Comparison of ENCODE assay signal across 8 mouse cellular contexts in the genomic region with DNA sequence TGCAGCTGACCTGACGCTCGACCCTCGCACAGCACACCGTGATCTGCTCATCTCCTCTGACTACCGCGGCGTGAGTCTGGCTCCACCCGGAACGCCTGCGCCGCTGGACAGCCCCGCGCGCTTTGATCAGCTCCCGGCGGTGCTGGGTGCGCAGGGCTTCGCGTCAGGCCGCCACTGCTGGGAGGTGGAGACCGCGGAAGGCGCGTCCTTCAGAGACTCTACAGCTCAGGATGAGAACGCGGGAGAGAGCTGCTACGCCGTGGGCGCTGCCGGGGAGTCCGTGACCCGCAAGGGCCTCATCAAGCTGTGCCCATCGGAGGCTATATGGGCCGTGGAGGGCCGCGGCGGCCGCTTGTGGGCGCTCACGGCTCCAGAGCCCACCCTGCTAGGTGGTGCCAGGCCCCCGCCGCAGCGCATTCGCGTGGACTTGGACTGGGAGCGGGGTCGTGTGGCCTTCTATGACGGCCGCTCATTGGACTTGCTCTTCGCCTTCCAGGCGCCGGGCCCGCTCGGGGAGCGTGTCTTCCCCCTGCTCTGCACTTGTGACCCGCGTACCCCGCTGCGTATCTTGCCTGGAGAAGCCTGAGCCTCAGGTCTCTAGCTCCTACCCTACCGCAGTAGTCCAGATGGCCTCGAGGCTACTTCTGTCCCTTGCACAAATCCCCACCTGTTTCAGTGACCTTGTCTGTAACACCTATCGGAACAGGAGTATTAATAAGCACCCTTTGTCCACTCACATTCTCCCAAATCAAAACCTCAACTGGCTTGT. TPM values are rescaled to one million over a fixed set of nuclear protein-coding genes. Genes with fewer than 3 reads are reported as not detected.
DNase-seq lines count a peak whose midpoint lies in the region; ATAC-seq and TF ChIP-seq lines count a peak whose summit lies in the region.

No protein-coding gene starts in this region.

- peak overlapping the region; percentile 78 for H3K27ac ChIP-seq in embryonic facial prominence, embryonic 10.5 days (replicated peaks)
- H3K27ac ChIP-seq in heart, adult 2 months = peak overlapping the region; percentile 72
- no peak overlapping the region for H3K27ac ChIP-seq in liver, adult 2 months (replicated peaks; ENCODE audit: insufficient read depth, low read depth, low read length)
- H3K27ac ChIP-seq in neural tube, embryonic 11.5 days (ENCODE audit: low read depth, low read length) = peak overlapping the region; percentile 11; the same call in 1 of the 2 replicates

- intact Hi-C loops in heart, adult 2 months (cut with DNase I) = no loop called here

- WGBS in embryonic facial prominence, embryonic 10.5 days = under 1% methylated on average over 62 of the region's 62 CpGs
- 1% methylated on average over 62 of the region's 62 CpGs for WGBS in heart, adult 2 months
- WGBS in liver, adult 2 months = 43% methylated on average over 55 of the region's 62 CpGs
- WGBS in neural tube, embryonic 11.5 days = 2% methylated on average over 62 of the region's 62 CpGs

- peak overlapping the region; percentile 61 for H3K4me3 ChIP-seq in embryonic facial prominence, embryonic 10.5 days
- H3K4me3 ChIP-seq in heart, adult 2 months = peak overlapping the region; percentile 78
- peak overlapping the region; percentile 46 for H3K4me3 ChIP-seq in liver, adult 2 months (ENCODE audit: insufficient read depth, low read depth, low read length)
- H3K4me3 ChIP-seq in neural tube, embryonic 11.5 days (ENCODE audit: low read depth, low read length) = peak overlapping the region; percentile 37

- no peaks in the 10 kb centered on the region for H3K79me2 ChIP-seq in heart, adult 2 months (replicated peaks; ENCODE audit: control insufficient read depth, insufficient read depth, low read length)
- H3K79me2 ChIP-seq in liver, adult 2 months (ENCODE audit: control insufficient read depth, insufficient read depth, low read length) = peaks cover 5% of the 10 kb centered on the region; the same call in 1 of the 2 replicates

- peaks cover 72% of the 10 kb centered on the region for H3K27me3 ChIP-seq in embryonic facial prominence, embryonic 10.5 days (replicated peaks; ENCODE audit: low read depth, poor library complexity, severe bottlenecking)
- H3K27me3 ChIP-seq in heart, adult 2 months (ENCODE audit: control insufficient read depth, insufficient read depth, low read length) = no peaks in the 10 kb centered on the region
- no peaks in the 10 kb centered on the region for H3K27me3 ChIP-seq in liver, adult 2 months (ENCODE audit: control insufficient read depth, insufficient read depth, low read length)
- H3K27me3 ChIP-seq in neural tube, embryonic 11.5 days (ENCODE audit: control insufficient read depth, insufficient read depth, low read length) = peaks cover 30% of the 10 kb centered on the region

- H3K9me3 ChIP-seq in embryonic facial prominence, embryonic 10.5 days = no peaks in the 10 kb centered on the region
- no peaks in the 10 kb centered on the region for H3K9me3 ChIP-seq in neural tube, embryonic 11.5 days (ENCODE audit: control insufficient read depth, low read length)

- no peak for TF ChIP-seq EP300 in heart, adult 2 months (IDR thresholded peaks at IDR 0.05; ENCODE audit: insufficient read depth, low read depth, low read length)

- TF ChIP-seq POLR2A in heart, adult 2 months (IDR thresholded peaks at IDR 0.05; ENCODE audit: insufficient read depth, low read depth, low read length) = no peak; the same call in 1 of the 2 replicates
- TF ChIP-seq POLR2A in liver, adult 2 months (IDR thresholded peaks at IDR 0.05; ENCODE audit: extremely low read depth, insufficient read depth, low read length) = no peak

- H3K4me2 ChIP-seq in neural tube, embryonic 11.5 days (ENCODE audit: low read depth) = peak overlapping the region; percentile 80

- peaks cover 14% of the 10 kb centered on the region for H3K36me3 ChIP-seq in embryonic facial prominence, embryonic 10.5 days (replicated peaks)
- H3K36me3 ChIP-seq in heart, adult 2 months (ENCODE audit: control insufficient read depth, insufficient read depth, low read length) = peaks cover 2% of the 10 kb centered on the region; the same call in 1 of the 2 replicates
- peaks cover 4% of the 10 kb centered on the region; the same call in 1 of the 2 replicates for H3K36me3 ChIP-seq in liver, adult 2 months (ENCODE audit: control insufficient read depth, insufficient read depth, low read length)
- peaks cover 2% of the 10 kb centered on the region; the same call in 1 of the 2 replicates for H3K36me3 ChIP-seq in neural tube, embryonic 11.5 days (ENCODE audit: control insufficient read depth, insufficient read depth, low read length)

- H3K9ac ChIP-seq in heart, adult 2 months (ENCODE audit: low read depth, low read length) = peak overlapping the region; percentile 74
- H3K9ac ChIP-seq in liver, adult 2 months (ENCODE audit: low read depth, low read length) = peak overlapping the region; percentile 45
- peak overlapping the region; percentile 85 for H3K9ac ChIP-seq in neural tube, embryonic 11.5 days (ENCODE audit: low read length)

- H3K4me1 ChIP-seq in embryonic facial prominence, embryonic 10.5 days = peaks cover 41% of the 10 kb centered on the region
- H3K4me1 ChIP-seq in heart, adult 2 months (ENCODE audit: control insufficient read depth, insufficient read depth, low read length) = peaks cover 5% of the 10 kb centered on the region
- peaks cover 5% of the 10 kb centered on the region for H3K4me1 ChIP-seq in liver, adult 2 months (ENCODE audit: control insufficient read depth, insufficient read depth, low read length)
- H3K4me1 ChIP-seq in neural tube, embryonic 11.5 days (ENCODE audit: control insufficient read depth, insufficient read depth, low read length) = peaks cover 17% of the 10 kb centered on the region; the same call in 1 of the 2 replicates

- peak; percentile 48 for DNase-seq in CD4-positive helper T cell, adult 2 months (ENCODE audit: low read depth, low spot score)
- DNase-seq in adrenal gland, adult 8-10 months = peak; percentile 55
- peak; percentile 76 for DNase-seq in embryonic facial prominence, embryonic 10.5 days (ENCODE audit: low spot score)
- DNase-seq in heart, adult 2 months = peak; percentile 67 to 79
- DNase-seq in kidney, adult 18-20 months = peak; percentile 68
- DNase-seq in liver, adult 2 months (ENCODE audit: extremely low read depth, low read depth, low spot score) = no peak
- peak; percentile 79 for DNase-seq in neural tube, embryonic 11.5 days (ENCODE audit: low spot score)
- DNase-seq in urinary bladder, postnatal 25 days (ENCODE audit: low spot score) = peak; percentile 38

- peak; percentile 64 for TF ChIP-seq CTCF in heart, adult 2 months (IDR thresholded peaks at IDR 0.05)
- TF ChIP-seq CTCF in liver, adult 2 months (IDR thresholded peaks at IDR 0.05; ENCODE audit: low read depth, low read length) = no peak

- ATAC-seq in neural tube, embryonic 11.5 days (ENCODE audit: insufficient read depth, low FRiP score, low TSS enrichment) = peak; percentile 54

RNA-seq across cellular contexts. Expression of gene Ppp1r11, which starts 4.3 kb away (rescaled TPM):
- 100 to 1,000 TPM in 1 of 4 experiments, 10 to 100 TPM in 3; 74.5 to 104 (median 81.9) TPM for total RNA-seq in adrenal gland, adult 8-10 months (2022)
- polyA plus RNA-seq in embryonic facial prominence, embryonic 10.5 days (2016; fragmentation: Nextera tagmentation; extraction: Ambion mirVana) = 151 and 153 TPM in 2 replicates
- 100 to 1,000 TPM in 1 of 2 experiments, 10 to 100 TPM in 1; 92.4 to 108 TPM for total RNA-seq in heart, adult 2 months (2021)
- polyA plus RNA-seq in heart, adult 2 months (2012; rRNA removed) = 56.8 and 70.8 TPM in 2 replicates
- 24.2 and 26.6 TPM in 2 replicates for total RNA-seq in liver, adult 2 months (2014; rRNA removed)
- 36.8 and 37.7 TPM in 2 replicates for polyA plus RNA-seq in liver, adult 2 months (2012; rRNA removed)
- polyA plus RNA-seq in neural tube, embryonic 11.5 days (2014; fragmentation: Nextera tagmentation; extraction: Ambion mirVana) = 151 and 162 TPM in 2 replicates

RNA-seq across cellular contexts. Expression of gene Rnf39, which starts 4.5 kb away (rescaled TPM):
- under 1 TPM in 3 of 4 experiments, not detected in 1; 0.15 to 0.51 (median 0.17) TPM for total RNA-seq in adrenal gland, adult 8-10 months (2022)
- not detected in 2 replicates for polyA plus RNA-seq in embryonic facial prominence, embryonic 10.5 days (2016; fragmentation: Nextera tagmentation; extraction: Ambion mirVana)
- under 1 TPM; 0.77 to 0.81 TPM for total RNA-seq in heart, adult 2 months (2021)
- 0.64 and 1.00 TPM in 2 replicates for polyA plus RNA-seq in heart, adult 2 months (2012; rRNA removed)
- total RNA-seq in liver, adult 2 months (2014; rRNA removed) = 3.5 and 4.4 TPM in 2 replicates
- polyA plus RNA-seq in liver, adult 2 months (2012; rRNA removed) = 8.8 and 11.9 TPM in 2 replicates
- polyA plus RNA-seq in neural tube, embryonic 11.5 days (2014; fragmentation: Nextera tagmentation; extraction: Ambion mirVana) = 0.93 and 1.1 TPM in 2 replicates

RNA-seq across cellular contexts. Expression of gene Znrd1, which starts 11.1 kb away (rescaled TPM):
- 10 to 100 TPM; 39.0 to 48.4 (median 43.6) TPM for total RNA-seq in adrenal gland, adult 8-10 months (2022)
- polyA plus RNA-seq in embryonic facial prominence, embryonic 10.5 days (2016; fragmentation: Nextera tagmentation; extraction: Ambion mirVana) = 95.1 and 100 TPM in 2 replicates
- total RNA-seq in heart, adult 2 months (2021) = 10 to 100 TPM; 25.9 to 29.0 TPM
- 19.8 and 26.2 TPM in 2 replicates for polyA plus RNA-seq in heart, adult 2 months (2012; rRNA removed)
- 14.2 and 14.8 TPM in 2 replicates for total RNA-seq in liver, adult 2 months (2014; rRNA removed)
- polyA plus RNA-seq in liver, adult 2 months (2012; rRNA removed) = 12.3 and 13.7 TPM in 2 replicates
- 84.7 and 90.2 TPM in 2 replicates for polyA plus RNA-seq in neural tube, embryonic 11.5 days (2014; fragmentation: Nextera tagmentation; extraction: Ambion mirVana)

RNA-seq across cellular contexts. Expression of gene Znrd1as, which starts 11.2 kb away (rescaled TPM):
- 10 to 100 TPM; 10.8 to 13.1 (median 11.9) TPM for total RNA-seq in adrenal gland, adult 8-10 months (2022)
- 7.2 and 9.7 TPM in 2 replicates for polyA plus RNA-seq in embryonic facial prominence, embryonic 10.5 days (2016; fragmentation: Nextera tagmentation; extraction: Ambion mirVana)
- total RNA-seq in heart, adult 2 months (2021) = 10 to 100 TPM; 14.1 to 18.2 TPM
- polyA plus RNA-seq in heart, adult 2 months (2012; rRNA removed) = 4.0 and 8.8 TPM in 2 replicates
- 9.6 and 11.9 TPM in 2 replicates for total RNA-seq in liver, adult 2 months (2014; rRNA removed)
- polyA plus RNA-seq in liver, adult 2 months (2012; rRNA removed) = 2.5 and 2.6 TPM in 2 replicates
- polyA plus RNA-seq in neural tube, embryonic 11.5 days (2014; fragmentation: Nextera tagmentation; extraction: Ambion mirVana) = 7.8 and 8.1 TPM in 2 replicates

RNA-seq across cellular contexts. Expression of gene 2410137M14Rik, which starts 33.8 kb away (rescaled TPM):
- not detected for total RNA-seq in adrenal gland, adult 8-10 months (2022)
- not detected in 2 replicates for polyA plus RNA-seq in embryonic facial prominence, embryonic 10.5 days (2016; fragmentation: Nextera tagmentation; extraction: Ambion mirVana)
- under 1 TPM; 0.27 to 0.63 TPM for total RNA-seq in heart, adult 2 months (2021)
- polyA plus RNA-seq in heart, adult 2 months (2012; rRNA removed) = 0.41 and 0.61 TPM in 2 replicates
- total RNA-seq in liver, adult 2 months (2014; rRNA removed) = not detected in 2 replicates
- polyA plus RNA-seq in liver, adult 2 months (2012; rRNA removed) = not detected in 2 replicates
- not detected in 2 replicates for polyA plus RNA-seq in neural tube, embryonic 11.5 days (2014; fragmentation: Nextera tagmentation; extraction: Ambion mirVana)
